Mouse (Mus musculus): ENCODE data around the gene Col3a1.

The Col3a1 gene

GRCm38 (mm10) chr1:45379992-45380690, 68.8 kb downstream of the Col3a1 start:
- no peak for ATAC-seq (ENCODE audit: insufficient number of reproducible peaks, low FRiP score, low TSS enrichment)

- ATAC-seq (ENCODE audit: insufficient number of reproducible peaks, low FRiP score, low TSS enrichment), result no peak
Observed at GRCm38 (mm10) chr1:45381866-45382265, 70.5 kb downstream of the Col3a1 start.

Data from cerebellum, adult (tissue).